Mouse (Mus musculus) G1E (cell line): ENCODE results near the gene Rpp30.

Source experiments
- CTCF ChIP-seq: IDR thresholded peaks from 2 replicates; pipeline ENCODE4 v1.5.1; 2012; ENCODE audit warnings: low read depth, low read length, inconsistent platforms, mixed read lengths
- POLR2AphosphoS5 ChIP-seq: IDR thresholded peaks from 2 replicates; pipeline ENCODE4 v1.6.1; 2012; ENCODE audit warnings: low read depth, low read length, inconsistent platforms; ENCODE audit not compliant: insufficient replicate concordance
- TAL1 ChIP-seq: conservative IDR thresholded peaks from 2 replicates; pipeline ENCODE4 v1.6.1; 2012; ENCODE audit warnings: low read depth, low read length, inconsistent platforms, mixed read lengths

GRCm38 (mm10) chr19:36082606-36083261 lies 782 bp upstream of the Rpp30 start:
- TF ChIP-seq CTCF (0 out of 2 replicates have a peak, but pooled peaks have one; percentile 26), TAL1 (no peak), POLR2AphosphoS5 (no peak)
